10 mouse cellular contexts compared by ENCODE assay signal in genomic region chr10:60756992-60757391, GRCm38 (mm10). TPM values are rescaled to one million over a fixed set of nuclear protein-coding genes. Genes with fewer than 3 reads are reported as not detected.
DNase-seq lines count a peak whose midpoint lies in the region; ATAC-seq and TF ChIP-seq lines count a peak whose summit lies in the region.
"Had no signal": no experiment of that assay in that cellular context is flagged by ENCODE, and none has a peak within 500 bp of the region (broad histone marks: within the 10 kb centered on the region; RNA-seq: fewer than 3 reads in every experiment).

No protein-coding gene starts in this region.

- no peak for ATAC-seq in neural tube, embryonic 15.5 days (ENCODE audit: low FRiP score)
- no peak for ATAC-seq in kidney, postnatal 0 days (replicated peaks; ENCODE audit: low FRiP score, low read depth)
- no peak for ATAC-seq in lung, postnatal 0 days
- ATAC-seq: Patski had no signal

- no peak for TF ChIP-seq EP300 in lung, postnatal 0 days (IDR thresholded peaks at IDR 0.05)

- no peak overlapping the region for H3K4me2 ChIP-seq in neural tube, embryonic 15.5 days
- no peak overlapping the region for H3K4me2 ChIP-seq in kidney, postnatal 0 days (ENCODE audit: low read length)
- no peak overlapping the region for H3K4me2 ChIP-seq in lung, postnatal 0 days (replicated peaks; ENCODE audit: low read depth, low read length)
- H3K4me2 ChIP-seq: hindbrain, embryonic 15.5 days had no signal

- H3K4me3 ChIP-seq in neural tube, embryonic 15.5 days (replicated peaks): no peak overlapping the region
- no peak overlapping the region for H3K4me3 ChIP-seq in kidney, postnatal 0 days (replicated peaks; ENCODE audit: low read depth, low read length)
- H3K4me3 ChIP-seq in lung, postnatal 0 days (ENCODE audit: low read depth, low read length): no peak overlapping the region
- H3K4me3 ChIP-seq: hindbrain, embryonic 15.5 days had no signal

- no peak overlapping the region for H3K27ac ChIP-seq in neural tube, embryonic 15.5 days (replicated peaks)
- H3K27ac ChIP-seq in kidney, postnatal 0 days: no peak overlapping the region
- H3K27ac ChIP-seq in lung, postnatal 0 days (ENCODE audit: low read length): no peak overlapping the region
- H3K27ac ChIP-seq: hindbrain, embryonic 15.5 days had no signal

- no peaks in the 10 kb centered on the region for H3K36me3 ChIP-seq in neural tube, embryonic 15.5 days
- no peaks in the 10 kb centered on the region for H3K36me3 ChIP-seq in kidney, postnatal 0 days (ENCODE audit: insufficient read depth, low read length)
- H3K36me3 ChIP-seq in lung, postnatal 0 days (ENCODE audit: insufficient read depth, low read length): no peaks in the 10 kb centered on the region
- H3K36me3 ChIP-seq: hindbrain, embryonic 15.5 days had no signal

- peak; percentile 85 for TF ChIP-seq CTCF in kidney, postnatal 0 days (IDR thresholded peaks at IDR 0.05; ENCODE audit: low read depth)
- peak; percentile 84 for TF ChIP-seq CTCF in lung, postnatal 0 days (IDR thresholded peaks at IDR 0.05)

- WGBS in neural tube, embryonic 15.5 days: 4% methylated on average over 7 of the region's 7 CpGs
- WGBS in kidney, postnatal 0 days: 5% methylated on average over 7 of the region's 7 CpGs
- whole genome bisulfite sequencing in lung, postnatal 0 days: 5% methylated on average over 7 of the region's 7 CpGs

- no peaks in the 10 kb centered on the region for H3K9me3 ChIP-seq in neural tube, embryonic 15.5 days (replicated peaks)
- no peaks in the 10 kb centered on the region for H3K9me3 ChIP-seq in kidney, postnatal 0 days (replicated peaks; ENCODE audit: low read length)
- no peaks in the 10 kb centered on the region for H3K9me3 ChIP-seq in lung, postnatal 0 days (ENCODE audit: low read length)
- H3K9me3 ChIP-seq: hindbrain, embryonic 15.5 days had no signal

- H3K4me1 ChIP-seq in neural tube, embryonic 15.5 days: peaks cover 9% of the 10 kb centered on the region
- H3K4me1 ChIP-seq in kidney, postnatal 0 days (replicated peaks; ENCODE audit: insufficient read depth, low read length): no peaks in the 10 kb centered on the region; the same call in 1 of the 2 replicates
- no peaks in the 10 kb centered on the region for H3K4me1 ChIP-seq in lung, postnatal 0 days (ENCODE audit: insufficient read depth, low read depth, low read length)

- no peak overlapping the region for H3K9ac ChIP-seq in neural tube, embryonic 15.5 days (replicated peaks)
- no peak overlapping the region for H3K9ac ChIP-seq in kidney, postnatal 0 days (ENCODE audit: low read depth, low read length)
- no peak overlapping the region for H3K9ac ChIP-seq in lung, postnatal 0 days (replicated peaks; ENCODE audit: low read depth)
- H3K9ac ChIP-seq: hindbrain, embryonic 15.5 days had no signal

- peak; percentile 54 to 89 for DNase-seq in adrenal gland, adult (ENCODE audit: inconsistent age in 2 of 2, low spot score in 1 of 2)
- no peak for DNase-seq in adrenal gland, postnatal 4 days (ENCODE audit: low spot score in 2 of 2)
- DNase-seq in neural tube, embryonic 10.5 days (ENCODE audit: extremely low spot score, low spot score): peak; percentile 62
- peak; percentile 71 to 79 for DNase-seq in cerebellum, postnatal 36 days
- DNase-seq in kidney, postnatal 0 days (ENCODE audit: low spot score): peak; percentile 84
- peak; percentile 81 for DNase-seq in lung, postnatal 0 days (ENCODE audit: low spot score)
- peak; percentile 25 to 51 for DNase-seq in spleen, postnatal 14 days (ENCODE audit: low spot score in 2 of 2)

- no peaks in the 10 kb centered on the region for H3K27me3 ChIP-seq in neural tube, embryonic 15.5 days (replicated peaks)
- H3K27me3 ChIP-seq in kidney, postnatal 0 days (ENCODE audit: insufficient read depth, low read length): no peaks in the 10 kb centered on the region
- H3K27me3 ChIP-seq in lung, postnatal 0 days (replicated peaks; ENCODE audit: insufficient read depth, low read length): no peaks in the 10 kb centered on the region
- H3K27me3 ChIP-seq: hindbrain, embryonic 15.5 days; Patski had no signal

RNA-seq across cellular contexts. Expression of gene Slc29a3, which starts 4.4 kb away (rescaled TPM):
- total RNA-seq in adrenal gland, postnatal 4 days (2021): 10 to 100 TPM; 26.7 to 32.3 TPM
- polyA plus RNA-seq in neural tube, embryonic 15.5 days (2015; fragmentation: Nextera tagmentation; extraction: Ambion mirVana): 12.6 and 13.2 TPM in 2 replicates
- 17.8 and 19.6 TPM in 2 replicates for polyA plus RNA-seq in kidney, postnatal 0 days (2015; fragmentation: Nextera tagmentation; extraction: Ambion mirVana)
- 9.3 and 9.8 TPM in 2 replicates for polyA plus RNA-seq in lung, postnatal 0 days (2015; fragmentation: Nextera tagmentation; extraction: Ambion mirVana)

Comparison
In these comparisons a context has a peak if more than half of its experiments do, and no peak if none do; other contexts are left out.
1. DNase-seq: peak in adrenal gland, adult (2 of 2), neural tube, embryonic 10.5 days (single experiment), cerebellum, postnatal 36 days (2 of 2), kidney, postnatal 0 days (single experiment), lung, postnatal 0 days (single experiment) and spleen, postnatal 14 days (2 of 2); none in adrenal gland, postnatal 4 days (0 of 2).